10 mouse cellular contexts compared by ENCODE assay signal in the genomic region with DNA sequence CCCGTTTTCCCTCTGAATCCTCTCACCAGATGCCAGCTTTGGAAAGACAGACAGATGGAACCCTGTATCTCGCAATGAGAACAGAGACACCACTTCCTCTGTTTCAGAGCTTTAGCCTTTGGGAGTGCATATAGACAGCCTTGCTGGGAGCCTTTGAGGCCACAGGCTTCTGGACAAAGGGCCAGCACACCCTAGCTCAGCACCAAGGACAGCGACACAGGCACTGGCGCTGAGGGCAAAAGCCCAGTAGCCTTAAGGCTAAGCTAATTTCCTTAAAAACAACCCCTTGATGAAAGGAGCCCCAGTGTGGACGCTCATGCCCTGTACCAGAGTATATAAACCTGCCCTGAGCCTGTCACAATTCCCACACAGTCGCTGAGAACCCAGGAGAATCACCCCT.
DNase-seq lines count a peak whose midpoint lies in the region; ATAC-seq and TF ChIP-seq lines count a peak whose summit lies in the region.
"Had no signal": no experiment of that assay in that cellular context is flagged by ENCODE, and none has a peak within 500 bp of the region (broad histone marks: within the 10 kb centered on the region; RNA-seq: fewer than 3 reads in every experiment).

No protein-coding gene starts in this region.

- WGBS in heart, embryonic 11.5 days (ENCODE audit: insufficient replicate concordance) = 36% methylated on average over 6 of the region's 6 CpGs
- WGBS in forebrain, embryonic 16.5 days = 27% methylated on average over 6 of the region's 6 CpGs

- peak; percentile 7 to 32 for DNase-seq in heart, postnatal 36 days
- peak; percentile 8 for DNase-seq in 416B (ENCODE audit: low read depth)
- DNase-seq in adrenal gland, postnatal 10 days = peak; percentile 76
- peak; percentile 9 to 75 for DNase-seq in kidney, postnatal 36 days
- no peak for DNase-seq in layer of hippocampus, adult 9-11 months
- DNase-seq in gastrocnemius, adult 2 months = no peak
- DNase-seq: cerebellum, postnatal 36 days had no signal

- intact Hi-C loops in heart, postnatal 36 days (cut with DNase I) = no loop called here
- intact Hi-C loops in gastrocnemius, adult 2 months (cut with DNase I) = no loop called here

- no peak overlapping the region for H3K27ac ChIP-seq in heart, embryonic 11.5 days (ENCODE audit: low read depth, low read length)
- no peak overlapping the region for H3K27ac ChIP-seq in gastrocnemius, adult 2 months
- no peak overlapping the region for H3K27ac ChIP-seq in forebrain, embryonic 16.5 days (ENCODE audit: low read length)
- H3K27ac ChIP-seq: limb, embryonic 12.5 days had no signal

- H3K9ac ChIP-seq in heart, embryonic 11.5 days (ENCODE audit: low read depth, low read length) = no peak overlapping the region
- H3K9ac ChIP-seq in forebrain, embryonic 16.5 days (replicated peaks; ENCODE audit: low read depth, low read length) = no peak overlapping the region
- H3K9ac ChIP-seq: limb, embryonic 12.5 days had no signal

- no peaks in the 10 kb centered on the region for H3K9me3 ChIP-seq in heart, embryonic 11.5 days (replicated peaks; ENCODE audit: control insufficient read depth, low read length)
- no peaks in the 10 kb centered on the region for H3K9me3 ChIP-seq in forebrain, embryonic 16.5 days (ENCODE audit: control insufficient read depth, low read length)
- H3K9me3 ChIP-seq: limb, embryonic 12.5 days had no signal

- no peak for TF ChIP-seq CTCF in gastrocnemius, adult 2 months (IDR thresholded peaks at IDR 0.05)

- no peak for ATAC-seq in heart, embryonic 11.5 days (replicated peaks; ENCODE audit: insufficient number of reproducible peaks, low FRiP score, low TSS enrichment)
- ATAC-seq in forebrain, embryonic 16.5 days = no peak

- H3K27me3 ChIP-seq in heart, embryonic 11.5 days (ENCODE audit: control insufficient read depth, insufficient read depth, low read length) = no peaks in the 10 kb centered on the region
- H3K27me3 ChIP-seq in forebrain, embryonic 16.5 days (replicated peaks; ENCODE audit: control insufficient read depth, insufficient read depth, low read length) = no peaks in the 10 kb centered on the region
- H3K27me3 ChIP-seq: limb, embryonic 12.5 days had no signal

- no peaks in the 10 kb centered on the region for H3K36me3 ChIP-seq in heart, embryonic 11.5 days (ENCODE audit: control insufficient read depth, insufficient read depth, low read length)
- H3K36me3 ChIP-seq in forebrain, embryonic 16.5 days (ENCODE audit: control insufficient read depth, insufficient read depth) = no peaks in the 10 kb centered on the region
- H3K36me3 ChIP-seq: limb, embryonic 12.5 days had no signal

- no peaks in the 10 kb centered on the region for H3K4me1 ChIP-seq in heart, embryonic 11.5 days (ENCODE audit: control insufficient read depth, insufficient read depth, low read length)
- no peaks in the 10 kb centered on the region for H3K4me1 ChIP-seq in forebrain, embryonic 16.5 days (replicated peaks; ENCODE audit: control insufficient read depth, insufficient read depth, low read length)
- H3K4me1 ChIP-seq: limb, embryonic 12.5 days had no signal

- no peak overlapping the region for H3K4me3 ChIP-seq in heart, embryonic 11.5 days (ENCODE audit: low read depth, low read length)
- no peak overlapping the region for H3K4me3 ChIP-seq in gastrocnemius, adult 2 months
- H3K4me3 ChIP-seq in forebrain, embryonic 16.5 days (replicated peaks; ENCODE audit: low read length) = no peak overlapping the region
- H3K4me3 ChIP-seq: limb, embryonic 12.5 days had no signal

- no peak overlapping the region for H3K4me2 ChIP-seq in heart, embryonic 11.5 days
- H3K4me2 ChIP-seq in forebrain, embryonic 16.5 days (ENCODE audit: low read length) = no peak overlapping the region
- H3K4me2 ChIP-seq: limb, embryonic 12.5 days had no signal

Comparison
In these comparisons a context has a peak if more than half of its experiments do, and no peak if none do; other contexts are left out.
1. DNase-seq: peak in heart, postnatal 36 days (2 of 2), 416B (single experiment), adrenal gland, postnatal 10 days (single experiment) and kidney, postnatal 36 days (2 of 2); none in layer of hippocampus, adult 9-11 months (single experiment) and gastrocnemius, adult 2 months (single experiment).